Mouse (Mus musculus) adrenal gland, postnatal 25 days (tissue): ENCODE data around the gene Plcl2. TPM values are rescaled to one million over a fixed set of nuclear protein-coding genes. Genes with fewer than 3 reads are reported as not detected.

Experiments
- DNase-seq: peaks from one replicate; pipeline ENCODE4 v3.0.0; 2021; ENCODE audit warnings: mixed read lengths
- total RNA-seq: library from RNA; stranded (reverse); gene quantifications from 2 replicates; pipeline ENCODE4 v1.2.3, GENCODE M21; 2021

The Plcl2 gene
- total RNA-seq, 1 experiment from 2014 or later: 62.3 TPM

DNA sequence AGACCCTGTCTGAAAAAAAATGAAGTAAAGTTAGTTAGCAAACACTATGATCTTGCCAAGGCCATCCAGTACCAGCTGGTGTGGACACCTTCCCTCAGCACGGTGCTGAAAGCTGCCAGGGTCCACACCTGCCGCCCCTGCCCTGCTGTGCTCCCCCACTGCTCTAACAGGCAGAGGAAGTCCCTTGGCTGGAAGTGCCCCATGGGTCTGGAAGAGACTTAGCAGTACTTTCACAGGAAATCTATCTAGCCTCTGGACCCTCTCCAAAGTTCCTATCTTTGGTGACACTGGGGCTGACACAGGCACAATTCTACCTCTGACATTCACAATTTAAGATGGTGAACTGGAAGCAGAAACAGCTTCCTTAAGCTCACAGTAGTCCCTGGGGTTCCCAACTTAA lies 227.9 kb downstream of the Plcl2 start:
- no peak for DNase-seq

Other genes starting within 250 kb of the Plcl2 start
- gene Dazl, start 215.8 kb upstream of the Plcl2 start, total RNA-seq: 0.18 and 1.6 TPM in 2 replicates